Mouse (Mus musculus) brain, embryonic 14.5 days (tissue): ENCODE measurements around the gene Bcas3.

Experiments used
- CTCF ChIP-seq: fragments of 200-500 bp; IDR thresholded peaks from 2 replicates; pipeline ENCODE4 v1.5.1; 2012; ENCODE audit warnings: inconsistent platforms, mild to moderate bottlenecking, moderate library complexity, borderline replicate concordance; ENCODE audit not compliant: insufficient read depth, insufficient read length; ENCODE audit errors: extremely low read depth
- POLR2A ChIP-seq: fragments of 200-500 bp; IDR thresholded peaks from 2 replicates; pipeline ENCODE4 v1.6.1; 2012; ENCODE audit warnings: mild to moderate bottlenecking, inconsistent platforms, borderline replicate concordance; ENCODE audit not compliant: poor library complexity, insufficient read depth, insufficient read length, severe bottlenecking; ENCODE audit errors: extremely low read depth

GRCm38 (mm10) chr11:85524841-85525500, 172.0 kb downstream of the Bcas3 start:
- no peak for TF ChIP-seq CTCF
- no peak for TF ChIP-seq POLR2A
